Mouse (Mus musculus): Measurements from ENCODE around the gene Tlr12. TPM values are rescaled to one million over a fixed set of nuclear protein-coding genes. Genes with fewer than 3 reads are reported as not detected.
"Not testable (repeated sequence)": the region's sequence is repeated elsewhere in the genome, so short reads cannot be mapped to it uniquely, and the experiment has no call there.

Tlr12 gene
- total RNA-seq (2014; rRNA removed) (4.2 and 4.9 TPM in 2 replicates), polyA plus RNA-seq (2012; rRNA removed) (3.1 and 5.5 TPM in 2 replicates)

GRCm38 (mm10) chr4:128618246-128618911 is at the start of gene Tlr12:
Gene Tlr12 (minus strand): TSS chr4:128618619.
- peak; percentile 93 for DNase-seq (ENCODE audit: extremely low read depth, low read depth, low spot score)
- Histone ChIP-seq H3K9ac (ENCODE audit: low read depth, low read length) (peak within 1 kb of the TSS; percentile 27), H3K36me3 (ENCODE audit: control insufficient read depth, insufficient read depth, low read length) (no peaks in the 10 kb centered on the region), H3K27me3 (ENCODE audit: control insufficient read depth, insufficient read depth, low read length) (no peaks in the 10 kb centered on the region), H3K79me2 (ENCODE audit: control insufficient read depth, insufficient read depth, low read length) (no peaks in the 10 kb centered on the region), H3K4me1 (ENCODE audit: control insufficient read depth, insufficient read depth, low read length) (peaks cover 18% of the 10 kb centered on the region), H3K4me3 (ENCODE audit: insufficient read depth, low read depth, low read length) (peak within 1 kb of the TSS; percentile 13), H3K27ac (replicated peaks; ENCODE audit: insufficient read depth, low read depth, low read length) (peak within 1 kb of the TSS; percentile 40)
- TF ChIP-seq CTCF (IDR thresholded peaks at IDR 0.05; ENCODE audit: low read depth, low read length) (no peak), POLR2A (IDR thresholded peaks at IDR 0.05; ENCODE audit: extremely low read depth, insufficient read depth, low read length) (0 out of 2 replicates have a peak, but pooled peaks have one; percentile 26)
- 18% methylated on average over 15 of the region's 15 CpGs for WGBS

- H3K27ac ChIP-seq (replicated peaks; ENCODE audit: insufficient read depth, low read depth, low read length); H3K36me3 ChIP-seq (ENCODE audit: control insufficient read depth, insufficient read depth, low read length); H3K27me3 ChIP-seq (ENCODE audit: control insufficient read depth, insufficient read depth, low read length); DNase-seq (ENCODE audit: extremely low read depth, low read depth, low spot score); H3K9ac ChIP-seq (ENCODE audit: low read depth, low read length); H3K79me2 ChIP-seq (ENCODE audit: control insufficient read depth, insufficient read depth, low read length); H3K4me3 ChIP-seq (ENCODE audit: insufficient read depth, low read depth, low read length); H3K4me1 ChIP-seq (ENCODE audit: control insufficient read depth, insufficient read depth, low read length): not testable (repeated sequence)
- 66% methylated on average over 4 of the region's 4 CpGs for WGBS
These were observed 48.8 kb upstream of the Tlr12 start for GRCm38 (mm10) chr4:128667195-128667594.

GRCm38 (mm10) chr4:128666362-128666761 is 47.9 kb upstream of the Tlr12 start:
- H3K27ac ChIP-seq (replicated peaks; ENCODE audit: insufficient read depth, low read depth, low read length); H3K27me3 ChIP-seq (ENCODE audit: control insufficient read depth, insufficient read depth, low read length); H3K4me3 ChIP-seq (ENCODE audit: insufficient read depth, low read depth, low read length); H3K79me2 ChIP-seq (ENCODE audit: control insufficient read depth, insufficient read depth, low read length); H3K4me1 ChIP-seq (ENCODE audit: control insufficient read depth, insufficient read depth, low read length); H3K36me3 ChIP-seq (ENCODE audit: control insufficient read depth, insufficient read depth, low read length); H3K9ac ChIP-seq (ENCODE audit: low read depth, low read length): not testable (repeated sequence)
- 58% methylated on average over 7 of the region's 7 CpGs for WGBS
- DNase-seq (ENCODE audit: extremely low read depth, low read depth, low spot score), result peak; percentile 28

GRCm38 (mm10) chr4:128664002-128664401 is 45.6 kb upstream of the Tlr12 start:
- peaks cover 4% of the 10 kb centered on the region; the same call in 1 of the 2 replicates for H3K79me2 ChIP-seq (ENCODE audit: control insufficient read depth, insufficient read depth, low read length)
- no peak overlapping the region for H3K4me3 ChIP-seq (ENCODE audit: insufficient read depth, low read depth, low read length)
- H3K4me1 ChIP-seq (ENCODE audit: control insufficient read depth, insufficient read depth, low read length), result peaks cover 8% of the 10 kb centered on the region
- 82% methylated on average over 3 of the region's 3 CpGs for WGBS
- no peak overlapping the region for H3K9ac ChIP-seq (ENCODE audit: low read depth, low read length)
- no peak overlapping the region for H3K27ac ChIP-seq (replicated peaks; ENCODE audit: insufficient read depth, low read depth, low read length)
- no peak for TF ChIP-seq CTCF (IDR thresholded peaks at IDR 0.05; ENCODE audit: low read depth, low read length)
- TF ChIP-seq POLR2A (IDR thresholded peaks at IDR 0.05; ENCODE audit: extremely low read depth, insufficient read depth, low read length), result no peak
- H3K27me3 ChIP-seq (ENCODE audit: control insufficient read depth, insufficient read depth, low read length), result no peaks in the 10 kb centered on the region
- DNase-seq (ENCODE audit: extremely low read depth, low read depth, low spot score), result no peak
- no peaks in the 10 kb centered on the region for H3K36me3 ChIP-seq (ENCODE audit: control insufficient read depth, insufficient read depth, low read length)

- Histone ChIP-seq H3K79me2 (ENCODE audit: control insufficient read depth, insufficient read depth, low read length) (no peaks in the 10 kb centered on the region; the same call in 1 of the 2 replicates), H3K4me3 (ENCODE audit: insufficient read depth, low read depth, low read length) (no peak overlapping the region), H3K27ac (replicated peaks; ENCODE audit: insufficient read depth, low read depth, low read length) (no peak overlapping the region), H3K36me3 (ENCODE audit: control insufficient read depth, insufficient read depth, low read length) (no peaks in the 10 kb centered on the region), H3K27me3 (ENCODE audit: control insufficient read depth, insufficient read depth, low read length) (no peaks in the 10 kb centered on the region), H3K4me1 (ENCODE audit: control insufficient read depth, insufficient read depth, low read length) (peaks cover 8% of the 10 kb centered on the region), H3K9ac (ENCODE audit: low read depth, low read length) (no peak overlapping the region)
- 88% methylated on average over 8 of the region's 8 CpGs for WGBS
- DNase-seq (ENCODE audit: extremely low read depth, low read depth, low spot score), result no peak
- no peak for TF ChIP-seq CTCF (IDR thresholded peaks at IDR 0.05; ENCODE audit: low read depth, low read length)
These were observed 42.6 kb upstream of the Tlr12 start for GRCm38 (mm10) chr4:128661063-128661462.

GRCm38 (mm10) chr4:128660196-128660595 is 41.8 kb upstream of the Tlr12 start:
- 26% methylated on average over 8 of the region's 8 CpGs for WGBS
- Histone ChIP-seq H3K79me2 (ENCODE audit: control insufficient read depth, insufficient read depth, low read length) (no peaks in the 10 kb centered on the region; the same call in 1 of the 2 replicates), H3K4me1 (ENCODE audit: control insufficient read depth, insufficient read depth, low read length) (peaks cover 8% of the 10 kb centered on the region), H3K27me3 (ENCODE audit: control insufficient read depth, insufficient read depth, low read length) (no peaks in the 10 kb centered on the region), H3K4me3 (ENCODE audit: insufficient read depth, low read depth, low read length) (no peak overlapping the region), H3K36me3 (ENCODE audit: control insufficient read depth, insufficient read depth, low read length) (no peaks in the 10 kb centered on the region), H3K9ac (ENCODE audit: low read depth, low read length) (no peak overlapping the region), H3K27ac (replicated peaks; ENCODE audit: insufficient read depth, low read depth, low read length) (no peak overlapping the region; the same call in 1 of the 2 replicates)
- TF ChIP-seq POLR2A (IDR thresholded peaks at IDR 0.05; ENCODE audit: extremely low read depth, insufficient read depth, low read length) (no peak), CTCF (IDR thresholded peaks at IDR 0.05; ENCODE audit: low read depth, low read length) (no peak)
- DNase-seq (ENCODE audit: extremely low read depth, low read depth, low spot score), result peak; percentile 83
